Mouse (Mus musculus) embryonic fibroblast, embryonic 13.5 days (primary cell): ENCODE data around the gene Eif4a2.
A peak's percentile ranks its signal among the peaks of the same experiment; 100 is the strongest.

Experiments
- CTCF ChIP-seq: IDR thresholded peaks from 2 replicates; pipeline ENCODE4 v1.5.1; 2011; ENCODE audit warnings: mild to moderate bottlenecking, control low read depth, low read length, moderate library complexity, borderline replicate concordance; ENCODE audit not compliant: insufficient read depth
- POLR2A ChIP-seq: IDR thresholded peaks from 2 replicates; pipeline ENCODE4 v1.6.1; 2011; ENCODE audit warnings: low read depth, mild to moderate bottlenecking, control low read depth, low read length, moderate library complexity

- TF ChIP-seq CTCF (no peak; the same call in 1 of the 2 replicates), POLR2A (peak; percentile 83)
Measured at GRCm38 (mm10) chr16:23127673-23128375, 20.6 kb downstream of the Eif4a2 start, which contains the start of gene Rfc4.
